Mouse (Mus musculus) E14TG2a.4 (cell line): ENCODE measurements around the gene Zfp784.

ENCODE experiments used
- CTCF ChIP-seq: conservative IDR thresholded peaks from 2 replicates; pipeline ENCODE4 v1.5.1; 2014; ENCODE audit warnings: low read length
- NANOG ChIP-seq: IDR thresholded peaks from 2 replicates; pipeline ENCODE4 v1.6.1; 2014; ENCODE audit warnings: borderline replicate concordance, low read length, mixed read lengths

DNA sequence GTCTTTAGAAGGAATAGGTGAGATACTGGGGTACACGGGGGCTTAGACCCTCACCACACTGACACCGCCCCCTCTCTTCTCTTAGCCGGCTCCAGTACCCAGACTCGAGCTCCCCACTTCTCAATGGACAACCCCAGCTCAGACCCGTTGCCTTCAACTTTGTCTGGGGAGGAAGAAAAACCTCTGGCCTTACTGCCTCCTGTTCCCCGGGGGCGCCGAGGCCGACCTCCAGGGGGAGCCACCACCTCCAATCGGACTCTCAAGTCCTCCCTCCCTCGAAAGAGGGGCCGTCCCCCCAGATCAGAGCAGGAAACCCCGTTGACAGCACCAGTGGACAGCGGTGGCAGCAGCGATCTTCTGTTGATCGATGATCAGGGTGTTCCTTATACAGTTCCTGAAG, 20.9 kb downstream of the Zfp784 start:
- TF ChIP-seq CTCF (peak; percentile 60), NANOG (no peak)
